Mouse (Mus musculus) cerebellum, adult 2 months (tissue): ENCODE data around the gene Uqcrh.

Source experiments
- CTCF ChIP-seq: fragments of 200-500 bp; IDR thresholded peaks from 2 replicates; pipeline ENCODE4 v1.5.1; 2011; ENCODE audit warnings: low read depth, mild to moderate bottlenecking, control low read depth, low read length, moderate library complexity, borderline replicate concordance; ENCODE audit not compliant: insufficient read depth
- POLR2A ChIP-seq: fragments of 200-500 bp; IDR thresholded peaks from 2 replicates; pipeline ENCODE4 v1.6.1; 2011; ENCODE audit warnings: low read length, control low read depth, borderline replicate concordance; ENCODE audit not compliant: insufficient read depth

GRCm38 (mm10) chr4:116074861-116075620 lies at the start of gene Uqcrh, which contains the start of gene Lrrc41:
- TF ChIP-seq CTCF (no peak), POLR2A (peak; percentile 93; the same call in 1 of the 2 replicates)
